Mouse (Mus musculus) spleen, adult 18-20 months (tissue): ENCODE data around the gene Pradc1.
A peak's percentile ranks its signal among the peaks of the same experiment; 100 is the strongest.
"Not testable (repeated sequence)": the region's sequence is repeated elsewhere in the genome, so short reads cannot be mapped to it uniquely, and the experiment has no call there.

Source experiments
- DNase-seq, 2 experiments: peaks; one replicate each; pipeline ENCODE4 v3.0.0; 2022; ENCODE audit warnings: mixed read lengths in 2 of 2

The Pradc1 gene

GRCm38 (mm10) chr6:85450697-85451663 lies 790 bp downstream of the Pradc1 start, which contains the start of gene Cct7:
TSS of gene Cct7 (plus strand) at chr6:85451514.
- peak; percentile 96 for DNase-seq

GRCm38 (mm10) chr6:85450140-85450539 lies 1.6 kb downstream of the Pradc1 start:
- not testable (repeated sequence) for DNase-seq

- DNase-seq, result no peak
Measured at GRCm38 (mm10) chr6:85447351-85447750, 4.4 kb downstream of the Pradc1 start.

GRCm38 (mm10) chr6:85445286-85445685 lies 6.5 kb downstream of the Pradc1 start:
- DNase-seq, result no peak

GRCm38 (mm10) chr6:85444266-85444965 lies 7.4 kb downstream of the Pradc1 start:
- DNase-seq, result no peak

- DNase-seq, result no peak
Measured at GRCm38 (mm10) chr6:85443488-85444233, 8.1 kb downstream of the Pradc1 start.

- no peak for DNase-seq
Measured at GRCm38 (mm10) chr6:85441142-85441541, 10.6 kb downstream of the Pradc1 start.

- no peak for DNase-seq
Measured at GRCm38 (mm10) chr6:85436631-85437030, 15.1 kb downstream of the Pradc1 start.

GRCm38 (mm10) chr6:85436204-85436603 lies 15.6 kb downstream of the Pradc1 start:
- DNase-seq, result no peak

- no peak for DNase-seq
Measured at GRCm38 (mm10) chr6:85433865-85434264, 17.9 kb downstream of the Pradc1 start.

- DNase-seq, result peak; percentile 81 to 93
Measured at GRCm38 (mm10) chr6:85431842-85432431, 19.8 kb downstream of the Pradc1 start, which contains the start of gene Smyd5. TSS of gene Smyd5 (plus strand) at chr6:85431989.

- no peak for DNase-seq
Measured at GRCm38 (mm10) chr6:85431274-85431841, 20.4 kb downstream of the Pradc1 start.

GRCm38 (mm10) chr6:85423836-85424379 lies 27.9 kb downstream of the Pradc1 start, which contains the start of gene Noto:
TSS of gene Noto (plus strand) at chr6:85423886.
- DNase-seq, result no peak

- DNase-seq, result no peak
Measured at GRCm38 (mm10) chr6:85419150-85419549, 32.6 kb downstream of the Pradc1 start.

GRCm38 (mm10) chr6:85415829-85416228 lies 35.9 kb downstream of the Pradc1 start:
- DNase-seq, result no peak

- no peak for DNase-seq
Measured at GRCm38 (mm10) chr6:85410771-85411273, 40.9 kb downstream of the Pradc1 start.

GRCm38 (mm10) chr6:85409003-85409402 lies 42.8 kb downstream of the Pradc1 start:
- DNase-seq, result no peak

- DNase-seq, result no peak
Measured at GRCm38 (mm10) chr6:85403039-85403438, 48.7 kb downstream of the Pradc1 start.

- DNase-seq, result no peak
Measured at GRCm38 (mm10) chr6:85402613-85403012, 49.2 kb downstream of the Pradc1 start.

- no peak for DNase-seq
Measured at GRCm38 (mm10) chr6:85399715-85400114, 52.1 kb downstream of the Pradc1 start.

- peak in 1 of 2 experiments; percentile 42 for DNase-seq
Measured at GRCm38 (mm10) chr6:85397165-85397564, 54.6 kb downstream of the Pradc1 start.
